Mouse (Mus musculus): ENCODE data around the gene Zbtb20. TPM values are rescaled to one million over a fixed set of nuclear protein-coding genes. Genes with fewer than 3 reads are reported as not detected.
"Not testable (repeated sequence)": the region's sequence is repeated elsewhere in the genome, so short reads cannot be mapped to it uniquely, and the experiment has no call there.

Gene Zbtb20
- total and polyA plus RNA-seq, 3 experiments, result 31.1 to 199 (median 161) TPM

GRCm38 (mm10) chr16:42921436-42921835 is 45.8 kb downstream of the Zbtb20 start:
- peaks cover 7% of the 10 kb centered on the region; the same call in 1 of the 2 replicates for H3K79me2 ChIP-seq (replicated peaks; ENCODE audit: control insufficient read depth, insufficient read depth, low read length)
- WGBS, result 61% methylated on average over 4 of the region's 4 CpGs
- no peak overlapping the region for H3K9ac ChIP-seq (ENCODE audit: low read depth, low read length)
- TF ChIP-seq EP300 (IDR thresholded peaks at IDR 0.05; ENCODE audit: insufficient read depth, low read depth, low read length) (no peak), CTCF (IDR thresholded peaks at IDR 0.05) (no peak), POLR2A (IDR thresholded peaks at IDR 0.05; ENCODE audit: insufficient read depth, low read depth, low read length) (no peak)
- H3K4me3 ChIP-seq, result no peak overlapping the region
- H3K27me3 ChIP-seq (ENCODE audit: control insufficient read depth, insufficient read depth, low read length), result no peaks in the 10 kb centered on the region
- no peak for DNase-seq
- intact Hi-C loops (cut with DNase I), result no loop called here
- H3K36me3 ChIP-seq (ENCODE audit: control insufficient read depth, insufficient read depth, low read length), result peaks cover 21% of the 10 kb centered on the region
- H3K27ac ChIP-seq, result no peak overlapping the region
- peaks cover 7% of the 10 kb centered on the region for H3K4me1 ChIP-seq (ENCODE audit: control insufficient read depth, insufficient read depth, low read length)

GRCm38 (mm10) chr16:42938211-42938610 is 62.5 kb downstream of the Zbtb20 start:
- H3K27ac ChIP-seq, result no peak overlapping the region
- peaks cover 1% of the 10 kb centered on the region for H3K4me1 ChIP-seq (ENCODE audit: control insufficient read depth, insufficient read depth, low read length)
- no peak overlapping the region for H3K4me3 ChIP-seq
- no peak overlapping the region for H3K9ac ChIP-seq (ENCODE audit: low read depth, low read length)
- peak in 1 of 2 experiments; percentile 17 for DNase-seq
- intact Hi-C loops (cut with DNase I), result no loop called here
- no peaks in the 10 kb centered on the region for H3K27me3 ChIP-seq (ENCODE audit: control insufficient read depth, insufficient read depth, low read length)
- TF ChIP-seq EP300 (IDR thresholded peaks at IDR 0.05; ENCODE audit: insufficient read depth, low read depth, low read length) (no peak), CTCF (IDR thresholded peaks at IDR 0.05) (no peak), POLR2A (IDR thresholded peaks at IDR 0.05; ENCODE audit: insufficient read depth, low read depth, low read length) (no peak)
- H3K79me2 ChIP-seq (replicated peaks; ENCODE audit: control insufficient read depth, insufficient read depth, low read length), result no peaks in the 10 kb centered on the region; the same call in 1 of the 2 replicates
- H3K36me3 ChIP-seq (ENCODE audit: control insufficient read depth, insufficient read depth, low read length), result no peaks in the 10 kb centered on the region
- WGBS, result 15% methylated on average over 2 of the region's 2 CpGs

- no peak for DNase-seq
- Histone ChIP-seq H3K9ac (ENCODE audit: low read depth, low read length) (no peak overlapping the region), H3K36me3 (ENCODE audit: control insufficient read depth, insufficient read depth, low read length) (no peaks in the 10 kb centered on the region), H3K4me1 (ENCODE audit: control insufficient read depth, insufficient read depth, low read length) (peaks cover 2% of the 10 kb centered on the region), H3K79me2 (replicated peaks; ENCODE audit: control insufficient read depth, insufficient read depth, low read length) (peaks cover 5% of the 10 kb centered on the region), H3K27ac (no peak overlapping the region), H3K27me3 (ENCODE audit: control insufficient read depth, insufficient read depth, low read length) (no peaks in the 10 kb centered on the region), H3K4me3 (no peak overlapping the region)
- intact Hi-C loops (cut with DNase I), result no loop called here
- WGBS, result 52% methylated on average over 4 of the region's 4 CpGs
- no peak for TF ChIP-seq EP300 (IDR thresholded peaks at IDR 0.05; ENCODE audit: insufficient read depth, low read depth, low read length)
- no peak for TF ChIP-seq POLR2A (IDR thresholded peaks at IDR 0.05; ENCODE audit: insufficient read depth, low read depth, low read length)
- no peak for TF ChIP-seq CTCF (IDR thresholded peaks at IDR 0.05)
Observed at GRCm38 (mm10) chr16:42947016-42947415, 71.3 kb downstream of the Zbtb20 start.

- DNase-seq; intact Hi-C loops (cut with DNase I); H3K4me1 ChIP-seq (ENCODE audit: control insufficient read depth, insufficient read depth, low read length); H3K27ac ChIP-seq; H3K27me3 ChIP-seq (ENCODE audit: control insufficient read depth, insufficient read depth, low read length); H3K36me3 ChIP-seq (ENCODE audit: control insufficient read depth, insufficient read depth, low read length); H3K9ac ChIP-seq (ENCODE audit: low read depth, low read length); H3K4me3 ChIP-seq; H3K79me2 ChIP-seq (replicated peaks; ENCODE audit: control insufficient read depth, insufficient read depth, low read length): not testable (repeated sequence)
- 97% methylated on average over 17 of the region's 17 CpGs for WGBS
Observed at GRCm38 (mm10) chr16:42955401-42955800, 79.7 kb downstream of the Zbtb20 start.

- no peaks in the 10 kb centered on the region; the same call in 1 of the 2 replicates for H3K79me2 ChIP-seq (replicated peaks; ENCODE audit: control insufficient read depth, insufficient read depth, low read length)
- no peak overlapping the region for H3K27ac ChIP-seq
- DNase-seq, result no peak
- WGBS, result 78% methylated on average over 2 of the region's 2 CpGs
- H3K4me1 ChIP-seq (ENCODE audit: control insufficient read depth, insufficient read depth, low read length), result no peaks in the 10 kb centered on the region
- H3K4me3 ChIP-seq, result no peak overlapping the region
- no peaks in the 10 kb centered on the region for H3K27me3 ChIP-seq (ENCODE audit: control insufficient read depth, insufficient read depth, low read length)
- no peak overlapping the region for H3K9ac ChIP-seq (ENCODE audit: low read depth, low read length)
- intact Hi-C loops (cut with DNase I), result no loop called here
- TF ChIP-seq POLR2A (IDR thresholded peaks at IDR 0.05; ENCODE audit: insufficient read depth, low read depth, low read length) (no peak), EP300 (IDR thresholded peaks at IDR 0.05; ENCODE audit: insufficient read depth, low read depth, low read length) (no peak), CTCF (IDR thresholded peaks at IDR 0.05) (no peak)
- no peaks in the 10 kb centered on the region for H3K36me3 ChIP-seq (ENCODE audit: control insufficient read depth, insufficient read depth, low read length)
Observed at GRCm38 (mm10) chr16:42972872-42973271, 97.2 kb downstream of the Zbtb20 start.

- DNase-seq, result no peak
- WGBS, result 90% methylated on average over 1 of the region's 1 CpGs
- Histone ChIP-seq H3K79me2 (replicated peaks; ENCODE audit: control insufficient read depth, insufficient read depth, low read length) (no peaks in the 10 kb centered on the region), H3K27me3 (ENCODE audit: control insufficient read depth, insufficient read depth, low read length) (no peaks in the 10 kb centered on the region), H3K4me3 (no peak overlapping the region), H3K36me3 (ENCODE audit: control insufficient read depth, insufficient read depth, low read length) (no peaks in the 10 kb centered on the region), H3K9ac (ENCODE audit: low read depth, low read length) (no peak overlapping the region), H3K27ac (no peak overlapping the region), H3K4me1 (ENCODE audit: control insufficient read depth, insufficient read depth, low read length) (no peaks in the 10 kb centered on the region; the same call in 1 of the 2 replicates)
- TF ChIP-seq EP300 (IDR thresholded peaks at IDR 0.05; ENCODE audit: insufficient read depth, low read depth, low read length), result no peak
- no peak for TF ChIP-seq CTCF (IDR thresholded peaks at IDR 0.05)
- TF ChIP-seq POLR2A (IDR thresholded peaks at IDR 0.05; ENCODE audit: insufficient read depth, low read depth, low read length), result no peak
- intact Hi-C loops (cut with DNase I), result no loop called here
Observed at GRCm38 (mm10) chr16:42998896-42999295, 123.2 kb downstream of the Zbtb20 start.

Data from heart, adult 2 months (tissue).